Mouse (Mus musculus): Measurements from ENCODE around the gene Ltk.

DNA sequence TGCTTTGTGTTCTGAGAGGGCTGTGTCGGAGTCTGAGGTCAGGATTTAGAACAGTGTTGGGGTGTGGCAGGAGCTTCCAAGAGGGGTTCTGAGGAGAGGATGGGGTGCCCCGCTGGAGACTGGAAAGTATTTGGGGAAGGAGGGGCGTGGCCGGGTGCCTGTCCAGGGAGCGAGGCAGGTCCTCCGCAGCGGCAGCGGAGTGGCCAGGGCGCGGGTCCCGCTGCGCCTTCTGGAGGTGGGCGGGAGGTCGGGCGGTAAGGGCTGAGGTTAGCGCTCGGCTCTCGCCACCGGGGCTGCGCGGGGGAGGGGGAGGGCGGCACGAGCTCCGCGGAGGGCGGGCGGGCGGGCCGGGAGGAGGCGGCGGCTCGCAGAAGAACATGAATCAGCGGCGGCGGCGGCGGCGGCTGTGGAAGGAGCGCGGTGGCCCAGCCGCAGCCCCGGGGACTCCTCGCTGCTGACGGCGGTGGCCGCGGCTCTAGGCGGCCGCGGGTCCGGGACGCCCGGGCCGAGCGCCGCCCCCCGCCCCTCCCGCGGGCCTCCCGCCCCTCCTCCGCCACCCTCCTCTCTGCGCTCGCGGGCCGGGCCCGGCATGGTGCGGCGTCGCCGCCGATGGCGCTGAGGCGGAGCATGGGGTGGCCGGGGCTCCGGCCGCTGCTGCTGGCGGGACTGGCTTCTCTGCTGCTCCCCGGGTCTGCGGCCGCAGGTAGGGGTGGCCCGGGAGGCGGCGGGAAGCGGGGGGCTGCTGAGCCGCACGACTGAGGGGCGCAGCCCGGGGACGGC lies 39.1 kb upstream of the Ltk start:
- TF ChIP-seq GATA1 (IDR thresholded peaks at IDR 0.05; ENCODE audit: low read length), result no peak
- TF ChIP-seq TAL1 (IDR thresholded peaks at IDR 0.05; ENCODE audit: low read length), result no peak

Measured in erythroblast, embryonic 14.5 days (primary cell).